Mouse (Mus musculus): ENCODE data around the gene Txnrd2. TPM values are rescaled to one million over a fixed set of nuclear protein-coding genes. Genes with fewer than 3 reads are reported as not detected.

Gene Txnrd2
- total and polyA plus RNA-seq, 2 experiments from 2014 or later, result 12.7 to 41.2 TPM

DNA sequence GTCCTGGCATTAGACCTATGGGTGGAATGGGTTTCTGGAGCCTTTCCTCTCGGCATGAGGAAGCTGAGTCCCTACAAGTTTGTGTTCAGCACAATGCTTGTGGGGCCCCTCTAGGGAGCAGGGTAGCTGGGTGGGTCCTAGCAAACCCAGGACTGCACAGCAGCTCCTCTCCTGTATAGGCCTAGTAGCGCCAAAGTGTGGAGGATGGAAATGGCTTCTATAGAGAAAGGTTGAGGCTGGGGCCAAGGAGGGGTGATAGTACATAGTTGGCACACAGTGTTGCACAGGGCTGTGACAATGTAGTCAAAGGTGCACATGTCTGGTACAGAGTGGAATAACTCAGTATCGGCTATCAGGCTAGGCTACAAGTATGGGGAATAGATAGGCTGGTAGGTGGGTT is 32.1 kb upstream of the Txnrd2 start:
- no peak for TF ChIP-seq EP300 (IDR thresholded peaks at IDR 0.05; ENCODE audit: low read depth)
- no peak for TF ChIP-seq CTCF (IDR thresholded peaks at IDR 0.05; ENCODE audit: low read depth)
- peaks cover 25% of the 10 kb centered on the region for H3K36me3 ChIP-seq (replicated peaks; ENCODE audit: control insufficient read depth, insufficient read depth, low read length)
- H3K9me3 ChIP-seq (replicated peaks; ENCODE audit: control insufficient read depth, low read length), result no peaks in the 10 kb centered on the region
- H3K4me2 ChIP-seq (ENCODE audit: low read depth, low read length), result peak overlapping the region; percentile 97
- ATAC-seq (ENCODE audit: insufficient read depth, low read depth) (no peak), DNase-seq (ENCODE audit: low spot score) (no peak)
- 49% methylated on average over 3 of the region's 3 CpGs for WGBS
- H3K9ac ChIP-seq (replicated peaks; ENCODE audit: low read depth, low read length), result no peak overlapping the region
- H3K4me1 ChIP-seq (ENCODE audit: control insufficient read depth, insufficient read depth), result peaks cover 30% of the 10 kb centered on the region
- peak overlapping the region; percentile 73 for H3K4me3 ChIP-seq (ENCODE audit: low read depth, low read length)
- peak overlapping the region; percentile 92 for H3K27ac ChIP-seq (ENCODE audit: low read depth)
- H3K27me3 ChIP-seq (ENCODE audit: control insufficient read depth, insufficient read depth, low read length), result no peaks in the 10 kb centered on the region

DNA sequence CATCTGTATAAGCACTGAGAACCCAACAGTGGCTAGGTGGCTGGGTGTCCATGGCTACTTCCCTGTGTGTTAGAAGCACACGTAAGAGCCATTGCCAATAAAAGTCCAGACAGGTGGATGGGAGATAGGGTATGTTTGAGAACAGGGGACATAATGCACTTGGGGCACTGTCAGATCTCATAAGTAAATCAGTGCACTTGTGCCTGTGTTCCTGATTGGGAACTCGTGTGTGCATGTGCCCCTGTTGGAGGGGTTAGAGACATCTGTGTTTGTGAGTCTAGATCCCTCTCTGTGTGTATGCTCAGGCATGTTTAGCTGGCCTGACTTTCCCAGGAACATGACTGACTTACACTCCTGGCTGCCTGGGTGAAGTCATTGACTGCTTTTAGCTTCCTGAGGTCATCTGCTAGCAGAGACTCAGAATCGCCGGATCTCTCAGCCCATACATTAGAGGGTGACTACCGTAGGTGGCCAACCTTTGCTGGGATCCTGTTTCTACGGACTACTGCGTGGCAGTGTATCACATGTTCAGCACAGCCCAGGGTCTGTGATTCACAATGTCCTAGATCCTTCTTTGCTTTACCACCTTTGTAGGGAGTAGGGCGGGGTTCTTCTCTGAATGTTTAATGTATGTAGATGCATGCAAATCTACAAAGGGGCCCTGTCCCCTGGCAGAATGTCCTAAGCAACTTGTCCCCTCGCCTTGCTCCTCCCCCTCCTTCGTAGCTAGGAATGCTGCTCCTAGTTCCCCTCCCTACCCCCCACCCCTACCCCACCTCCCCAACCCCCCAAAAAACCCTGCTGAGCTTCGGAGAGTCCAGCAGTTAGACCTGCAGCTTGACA is 31.2 kb upstream of the Txnrd2 start:
- H3K9me3 ChIP-seq (replicated peaks; ENCODE audit: control insufficient read depth, low read length), result no peaks in the 10 kb centered on the region
- H3K36me3 ChIP-seq (replicated peaks; ENCODE audit: control insufficient read depth, insufficient read depth, low read length), result peaks cover 34% of the 10 kb centered on the region
- peaks cover 28% of the 10 kb centered on the region for H3K4me1 ChIP-seq (ENCODE audit: control insufficient read depth, insufficient read depth)
- DNase-seq (ENCODE audit: low spot score), result peak; percentile 81
- peak overlapping the region; percentile 92 for H3K27ac ChIP-seq (ENCODE audit: low read depth)
- H3K9ac ChIP-seq (replicated peaks; ENCODE audit: low read depth, low read length), result peak overlapping the region; percentile 14; the same call in 1 of the 2 replicates
- 14% methylated on average over 11 of the region's 11 CpGs for WGBS
- no peaks in the 10 kb centered on the region for H3K27me3 ChIP-seq (ENCODE audit: control insufficient read depth, insufficient read depth, low read length)
- peak overlapping the region; percentile 33 for H3K4me2 ChIP-seq (ENCODE audit: low read depth, low read length)
- ATAC-seq (ENCODE audit: insufficient read depth, low read depth), result peak; percentile 56
- TF ChIP-seq CTCF (IDR thresholded peaks at IDR 0.05; ENCODE audit: low read depth), result no peak
- TF ChIP-seq EP300 (IDR thresholded peaks at IDR 0.05; ENCODE audit: low read depth), result no peak; the same call in 1 of the 2 replicates
- no peak overlapping the region for H3K4me3 ChIP-seq (ENCODE audit: low read depth, low read length)

DNA sequence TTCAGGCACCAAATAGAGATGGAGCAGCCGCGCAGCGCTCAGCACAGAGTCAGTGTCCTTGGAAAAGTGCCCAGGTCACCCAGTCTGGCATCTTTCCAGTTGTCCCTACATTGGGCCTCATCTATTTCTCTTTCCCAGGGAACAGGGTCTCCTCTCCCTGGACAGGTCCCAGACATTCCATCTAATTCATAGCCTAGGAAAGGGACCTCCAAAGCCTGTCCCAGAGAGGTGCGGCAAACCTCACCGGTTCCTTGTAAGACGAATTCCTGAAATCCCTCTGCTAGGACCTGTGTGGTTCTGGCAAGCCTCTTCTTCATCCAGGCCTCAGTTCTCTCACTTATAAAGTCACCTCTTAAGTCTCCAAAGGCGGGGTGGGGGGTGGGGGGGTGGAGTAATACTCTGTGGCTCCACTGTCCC is 30.6 kb upstream of the Txnrd2 start:
- Histone ChIP-seq H3K36me3 (replicated peaks; ENCODE audit: control insufficient read depth, insufficient read depth, low read length) (peaks cover 41% of the 10 kb centered on the region), H3K9ac (replicated peaks; ENCODE audit: low read depth, low read length) (peak overlapping the region; percentile 14; the same call in 1 of the 2 replicates), H3K27ac (ENCODE audit: low read depth) (peak overlapping the region; percentile 92), H3K4me1 (ENCODE audit: control insufficient read depth, insufficient read depth) (peaks cover 28% of the 10 kb centered on the region), H3K27me3 (ENCODE audit: control insufficient read depth, insufficient read depth, low read length) (no peaks in the 10 kb centered on the region), H3K4me3 (ENCODE audit: low read depth, low read length) (no peak overlapping the region), H3K4me2 (ENCODE audit: low read depth, low read length) (0 out of 2 replicates have a peak overlapping the region, but pooled peaks have one; percentile 4), H3K9me3 (replicated peaks; ENCODE audit: control insufficient read depth, low read length) (no peaks in the 10 kb centered on the region)
- no peak for TF ChIP-seq CTCF (IDR thresholded peaks at IDR 0.05; ENCODE audit: low read depth)
- ATAC-seq (ENCODE audit: insufficient read depth, low read depth) (peak; percentile 55), DNase-seq (ENCODE audit: low spot score) (peak; percentile 62)
- 10% methylated on average over 6 of the region's 7 CpGs for WGBS

DNA sequence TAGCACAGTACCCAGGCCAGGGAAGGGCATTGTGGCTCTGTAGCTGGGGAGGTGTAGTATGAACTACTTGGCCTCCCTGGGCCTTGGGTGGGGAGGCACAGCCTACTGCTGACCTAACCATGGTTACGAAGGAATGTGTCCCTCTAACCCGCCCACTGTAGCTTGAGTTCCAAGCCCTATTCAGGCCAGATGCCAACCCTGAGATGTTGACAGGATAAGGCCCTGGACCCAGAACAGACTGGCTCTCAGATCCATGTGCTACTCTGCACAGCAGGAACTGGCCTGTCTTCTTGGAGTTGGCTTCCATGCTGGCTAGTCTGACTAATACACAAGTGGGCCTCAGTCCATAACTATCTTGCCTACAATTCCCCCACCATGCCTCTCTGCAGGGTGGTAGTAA is 30.0 kb upstream of the Txnrd2 start:
- 0 out of 2 replicates have a peak overlapping the region, but pooled peaks have one; percentile 4 for H3K4me2 ChIP-seq (ENCODE audit: low read depth, low read length)
- ATAC-seq (ENCODE audit: insufficient read depth, low read depth), result 0 out of 2 replicates have a peak, but pooled peaks have one; percentile 2

DNA sequence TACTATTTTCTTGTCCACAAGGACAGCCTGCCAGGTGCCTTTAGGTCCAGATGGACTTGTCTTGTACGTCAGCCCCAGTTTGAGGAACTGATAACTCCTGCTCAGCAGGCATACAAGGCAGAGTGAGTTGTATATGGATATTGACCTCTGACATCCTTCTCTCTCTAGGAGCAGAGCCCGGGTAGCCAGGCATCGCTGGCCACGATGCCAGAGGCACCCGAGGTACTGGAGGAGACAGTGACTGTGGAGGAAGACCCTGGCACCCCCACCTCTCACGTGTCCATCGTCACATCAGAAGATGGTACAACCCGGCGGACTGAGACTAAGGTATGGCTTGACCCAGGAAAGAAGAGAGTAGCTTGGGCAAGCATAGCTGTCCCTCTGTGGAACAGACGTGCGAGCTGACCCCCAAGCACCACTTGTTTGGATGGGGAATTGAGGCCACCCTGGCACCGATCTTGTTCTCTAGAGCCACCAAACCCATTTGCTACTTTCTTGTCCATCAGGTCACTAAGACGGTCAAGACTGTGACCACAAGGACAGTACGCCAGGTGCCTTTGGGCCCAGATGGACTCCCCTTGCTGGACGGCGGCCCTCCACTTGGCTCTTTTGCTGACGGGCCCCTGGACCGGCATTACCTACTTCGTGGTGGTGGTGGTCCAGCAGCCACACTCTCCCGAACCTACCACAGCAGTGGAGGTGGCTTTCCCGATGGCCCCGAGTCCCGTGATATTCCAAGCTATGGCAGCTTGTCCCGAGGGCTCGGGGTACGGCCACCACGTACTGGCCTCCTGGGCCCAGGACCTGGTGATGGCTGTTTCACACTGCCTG is 29.2 kb upstream of the Txnrd2 start:
- DNase-seq (ENCODE audit: low spot score) (no peak), ATAC-seq (ENCODE audit: insufficient read depth, low read depth) (no peak)
- no peaks in the 10 kb centered on the region for H3K27me3 ChIP-seq (ENCODE audit: control insufficient read depth, insufficient read depth, low read length)
- WGBS, result 95% methylated on average over 27 of the region's 27 CpGs
- H3K27ac ChIP-seq (ENCODE audit: low read depth), result peak overlapping the region; percentile 92
- H3K4me3 ChIP-seq (ENCODE audit: low read depth, low read length), result no peak overlapping the region
- TF ChIP-seq CTCF (IDR thresholded peaks at IDR 0.05; ENCODE audit: low read depth) (no peak), EP300 (IDR thresholded peaks at IDR 0.05; ENCODE audit: low read depth) (no peak)
- H3K9ac ChIP-seq (replicated peaks; ENCODE audit: low read depth, low read length), result no peak overlapping the region
- peaks cover 28% of the 10 kb centered on the region for H3K4me1 ChIP-seq (ENCODE audit: control insufficient read depth, insufficient read depth)
- H3K36me3 ChIP-seq (replicated peaks; ENCODE audit: control insufficient read depth, insufficient read depth, low read length), result peaks cover 49% of the 10 kb centered on the region
- H3K9me3 ChIP-seq (replicated peaks; ENCODE audit: control insufficient read depth, low read length), result no peaks in the 10 kb centered on the region
- H3K4me2 ChIP-seq (ENCODE audit: low read depth, low read length), result no peak overlapping the region

More for the DNA sequence above, 30.0 kb upstream of the Txnrd2 start:
- Histone ChIP-seq H3K27ac (ENCODE audit: low read depth) (peak overlapping the region; percentile 92), H3K9me3 (replicated peaks; ENCODE audit: control insufficient read depth, low read length) (no peaks in the 10 kb centered on the region), H3K9ac (replicated peaks; ENCODE audit: low read depth, low read length) (no peak overlapping the region; the same call in 1 of the 2 replicates), H3K27me3 (ENCODE audit: control insufficient read depth, insufficient read depth, low read length) (no peaks in the 10 kb centered on the region), H3K36me3 (replicated peaks; ENCODE audit: control insufficient read depth, insufficient read depth, low read length) (peaks cover 43% of the 10 kb centered on the region), H3K4me3 (ENCODE audit: low read depth, low read length) (no peak overlapping the region), H3K4me1 (ENCODE audit: control insufficient read depth, insufficient read depth) (peaks cover 28% of the 10 kb centered on the region)
- TF ChIP-seq CTCF (IDR thresholded peaks at IDR 0.05; ENCODE audit: low read depth) (no peak), EP300 (IDR thresholded peaks at IDR 0.05; ENCODE audit: low read depth) (no peak)
- 21% methylated on average over 2 of the region's 2 CpGs for WGBS
- no peak for DNase-seq (ENCODE audit: low spot score)
